Mouse (Mus musculus): ENCODE measurements around the gene Mrpl10. TPM values are rescaled to one million over a fixed set of nuclear protein-coding genes. Genes with fewer than 3 reads are reported as not detected.
A peak's percentile ranks its signal among the peaks of the same experiment; 100 is the strongest.

The Mrpl10 gene
- 10 to 100 TPM; 37.6 to 43.0 TPM for total RNA-seq (2021)
- long read RNA-seq, experiment 1, transcript Mrpl10-201 (5 exons, 1,708 nt): major isoform, 38 of 49 reads
- long read RNA-seq, experiment 1, partial matches to known transcripts: 1 of 49 reads
- long read RNA-seq, experiment 1, other reads (novel, unspliced or antisense): 10 of 49 reads
- long read RNA-seq, experiment 2, transcript Mrpl10-201 (5 exons, 1,708 nt): major isoform, 39 of 46 reads
- long read RNA-seq, experiment 2, partial matches to known transcripts: 3 of 46 reads
- long read RNA-seq, experiment 2, other reads (novel, unspliced or antisense): 4 of 46 reads

GRCm38 (mm10) chr11:97041022-97041899 is at the start of gene Mrpl10, which contains the start of gene Lrrc46:
Mrpl10 (plus strand) TSS chr11:97041560.
Lrrc46 (minus strand) TSS chr11:97041407.
- peak; percentile 84 for DNase-seq

DNA sequence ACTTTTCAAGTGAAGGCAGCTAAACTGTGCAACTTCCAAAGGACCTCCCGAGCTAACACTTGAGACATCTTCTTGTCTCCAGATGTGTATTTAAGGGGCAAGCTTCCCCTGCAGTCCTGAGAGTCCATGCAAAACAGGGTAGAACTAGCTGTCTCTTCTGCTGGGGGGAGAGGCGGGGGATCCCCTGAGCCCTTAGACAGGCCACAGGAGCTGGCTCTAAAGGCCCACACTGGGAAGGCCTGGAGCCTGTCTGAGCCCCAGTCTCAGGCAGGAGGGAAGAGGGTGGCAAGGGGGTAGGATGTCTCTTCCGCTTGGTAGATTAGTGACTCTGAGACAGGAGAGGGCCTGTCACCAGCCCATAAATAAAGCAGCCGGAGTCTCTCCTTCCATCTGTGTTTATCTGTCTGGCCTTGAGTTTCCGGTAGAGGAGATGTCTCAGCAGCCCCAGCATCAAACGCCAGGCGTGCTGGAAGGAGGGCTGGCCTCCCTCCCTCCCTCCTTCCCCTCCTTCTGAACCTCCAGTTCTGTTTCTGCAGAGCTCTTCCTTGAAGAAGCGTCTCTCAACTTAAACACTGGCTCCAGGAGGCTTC is 48.5 kb upstream of the Mrpl10 start:
- DNase-seq: no peak

DNA sequence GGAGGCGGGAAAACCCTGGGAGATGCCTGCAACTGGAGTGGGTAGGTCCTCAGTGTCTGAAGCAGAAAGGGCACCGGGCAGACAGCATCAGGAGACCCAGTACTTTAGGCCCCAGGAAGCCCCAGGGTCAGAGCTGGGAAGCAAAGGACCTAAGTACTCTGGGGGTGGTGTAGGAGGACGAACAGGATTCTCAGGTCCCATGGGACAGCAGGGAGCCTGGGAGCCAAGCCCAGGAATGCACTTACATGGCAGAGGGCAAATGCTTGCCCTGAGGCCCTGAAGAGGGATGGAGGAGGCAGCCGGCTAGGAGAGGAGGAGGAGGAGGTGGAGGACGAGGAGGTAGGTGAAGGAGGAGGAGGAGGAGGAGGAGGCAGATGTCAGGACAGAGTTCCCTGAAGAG is 46.3 kb upstream of the Mrpl10 start:
- DNase-seq: no peak

- no peak for DNase-seq
Measured at GRCm38 (mm10) chr11:96995836-96996772, 45.3 kb upstream of the Mrpl10 start.

DNA sequence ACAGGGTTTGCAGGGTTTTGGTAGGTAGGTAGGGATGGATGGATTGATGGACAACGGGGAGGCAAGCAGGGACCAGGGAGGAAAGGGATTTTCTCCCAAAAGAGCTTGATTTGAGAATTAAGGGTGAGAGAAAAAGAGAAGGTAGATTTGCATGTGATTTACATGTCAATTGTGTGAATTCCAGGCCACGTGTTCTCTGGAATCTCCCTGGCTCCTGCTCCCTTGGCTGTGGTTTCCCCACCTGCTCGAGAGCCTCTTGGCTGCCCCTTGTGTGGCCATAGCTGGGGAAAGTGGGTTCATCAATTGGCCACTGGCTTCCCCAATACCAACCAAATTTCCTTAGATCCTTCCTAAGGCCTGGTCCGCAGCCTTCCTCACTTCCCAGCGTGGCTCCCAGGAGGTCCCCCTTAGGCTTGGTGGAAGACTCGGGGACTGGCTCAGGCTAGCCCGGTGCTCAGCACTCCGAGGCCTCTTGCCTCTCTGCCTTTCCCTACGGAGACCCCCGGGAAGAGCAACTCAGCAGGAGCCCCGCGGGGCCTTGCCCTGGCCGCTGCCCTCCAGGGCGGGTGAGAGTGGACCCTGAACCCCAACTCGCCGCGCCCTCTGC is 44.5 kb upstream of the Mrpl10 start:
- no peak for DNase-seq

DNA sequence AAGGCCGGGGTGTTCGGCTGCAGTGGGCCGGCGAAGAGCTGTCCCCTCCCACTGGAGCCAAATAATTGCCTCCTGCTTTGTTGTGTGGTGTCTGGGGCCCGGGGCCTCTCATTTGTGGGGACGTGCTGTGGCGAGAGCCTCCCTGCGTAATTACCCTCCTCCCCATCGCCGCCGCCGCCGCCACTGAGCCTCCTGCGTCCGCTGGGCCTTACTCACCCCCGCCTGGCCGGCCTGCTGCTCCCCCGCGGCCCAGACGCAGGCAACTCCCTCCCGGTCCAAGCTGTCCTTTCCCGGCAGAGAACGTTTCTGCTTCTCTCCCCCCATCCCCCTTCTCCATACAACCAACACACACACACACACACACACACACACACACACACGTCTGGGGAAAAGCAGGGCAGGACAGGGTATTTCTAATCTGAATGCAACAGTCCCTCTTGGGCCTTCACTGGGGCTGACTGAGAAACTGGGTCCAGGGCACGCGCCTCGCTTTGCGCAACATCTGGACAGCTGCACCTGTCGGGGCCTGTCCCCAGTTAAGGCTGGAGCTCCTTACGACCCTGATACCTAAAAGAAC is 43.9 kb upstream of the Mrpl10 start:
- DNase-seq: peak; percentile 38

- no peak for DNase-seq
Measured at GRCm38 (mm10) chr11:97003170-97003569, 38.2 kb upstream of the Mrpl10 start.

GRCm38 (mm10) chr11:97007093-97007794 is 34.1 kb upstream of the Mrpl10 start:
- DNase-seq: no peak

DNA sequence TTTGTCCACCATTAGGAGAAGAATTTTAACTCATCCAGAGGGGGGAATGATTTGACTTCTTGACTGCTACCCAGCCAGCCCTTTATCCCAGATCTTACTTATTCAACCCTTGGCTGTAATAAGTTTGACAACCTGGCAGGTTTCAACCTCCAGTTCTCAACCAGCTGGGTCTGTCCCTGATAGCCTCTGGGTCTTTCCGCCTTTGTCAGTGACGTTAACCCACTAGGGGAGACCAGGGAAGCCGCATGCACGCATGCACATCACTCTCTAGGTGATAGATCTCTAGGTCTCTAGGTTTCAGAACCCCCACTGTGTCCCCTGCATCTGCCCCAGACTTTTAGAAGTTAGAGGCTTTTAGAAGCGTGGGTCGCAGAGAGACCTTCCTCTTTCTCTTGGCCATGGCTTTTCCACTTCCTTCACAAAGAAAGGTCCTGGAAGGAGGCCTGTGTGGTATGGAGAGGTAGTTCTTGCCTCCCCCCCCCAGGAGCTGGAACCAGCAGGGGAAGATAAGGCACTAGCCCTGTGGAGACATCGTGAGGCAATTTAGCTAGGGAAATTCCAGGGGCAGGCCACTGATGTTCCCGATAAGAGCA is 32.1 kb upstream of the Mrpl10 start:
- DNase-seq: no peak

- DNase-seq: no peak
Measured at GRCm38 (mm10) chr11:97013121-97013670, 28.2 kb upstream of the Mrpl10 start, which contains the start of gene Sp6. Sp6 (plus strand) TSS chr11:97013394.

DNA sequence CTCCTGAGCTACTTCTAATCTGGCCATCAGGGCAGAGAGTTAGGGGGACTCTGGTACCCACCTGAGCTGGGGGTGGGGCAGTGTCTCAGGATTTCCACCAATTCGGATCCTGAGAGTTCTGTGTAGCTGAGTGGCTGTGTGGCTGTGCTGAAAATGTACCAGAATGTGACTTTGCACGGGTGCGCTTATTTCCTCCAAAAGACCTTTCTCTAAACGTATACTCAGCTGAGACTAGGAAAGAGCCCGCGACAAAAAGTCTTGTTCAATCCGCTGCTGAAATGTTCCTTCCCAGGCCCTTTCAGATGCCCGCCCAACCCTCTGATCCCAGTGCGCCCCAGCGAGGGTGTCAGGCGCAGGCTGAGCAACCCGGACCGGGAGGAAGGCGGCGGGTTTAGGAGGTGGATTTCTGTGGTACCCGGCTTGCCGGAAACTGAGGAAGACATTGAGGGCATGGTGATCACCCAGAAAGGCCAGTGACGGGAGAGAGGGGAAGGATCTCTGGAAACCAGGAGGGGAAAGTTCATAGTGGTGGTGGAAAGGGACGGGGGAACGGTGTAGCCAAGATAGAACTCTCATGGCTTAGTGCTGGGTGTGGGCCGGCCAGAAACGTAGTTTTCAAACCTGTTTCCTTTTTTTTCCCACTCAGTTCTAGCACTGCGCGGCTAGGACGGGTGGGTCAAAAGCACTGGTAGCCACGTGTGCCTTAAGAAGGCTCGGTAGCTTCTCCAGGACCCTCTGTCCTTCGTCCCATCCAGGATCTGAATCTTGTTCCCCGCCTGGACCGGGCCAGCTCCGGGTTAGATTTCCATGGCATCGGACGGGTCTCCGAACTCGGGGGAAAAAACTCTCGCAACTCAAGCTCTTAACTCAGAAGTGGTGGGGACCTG is 23.4 kb upstream of the Mrpl10 start:
- no peak for DNase-seq

GRCm38 (mm10) chr11:97018583-97019344 is 22.6 kb upstream of the Mrpl10 start:
- DNase-seq: no peak

DNA sequence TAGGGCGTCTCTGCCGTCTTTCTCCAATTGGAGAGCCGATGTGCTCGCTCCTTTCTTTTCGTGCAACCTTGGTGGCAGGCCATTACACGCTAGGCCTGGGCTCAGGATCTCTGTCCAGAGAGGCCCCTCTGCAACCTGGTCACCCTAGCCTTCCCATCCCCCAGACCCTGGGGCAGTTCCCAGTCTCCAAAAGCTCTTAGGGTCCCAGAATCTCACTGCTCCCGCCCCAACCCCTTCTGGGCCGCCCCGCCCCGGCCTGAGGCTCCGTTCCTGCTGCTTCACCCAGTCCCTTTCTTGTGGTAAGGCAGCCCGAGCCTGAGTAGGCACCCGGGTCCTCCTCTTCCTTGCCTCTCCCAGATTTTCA is 22.0 kb upstream of the Mrpl10 start:
- no peak for DNase-seq

DNA sequence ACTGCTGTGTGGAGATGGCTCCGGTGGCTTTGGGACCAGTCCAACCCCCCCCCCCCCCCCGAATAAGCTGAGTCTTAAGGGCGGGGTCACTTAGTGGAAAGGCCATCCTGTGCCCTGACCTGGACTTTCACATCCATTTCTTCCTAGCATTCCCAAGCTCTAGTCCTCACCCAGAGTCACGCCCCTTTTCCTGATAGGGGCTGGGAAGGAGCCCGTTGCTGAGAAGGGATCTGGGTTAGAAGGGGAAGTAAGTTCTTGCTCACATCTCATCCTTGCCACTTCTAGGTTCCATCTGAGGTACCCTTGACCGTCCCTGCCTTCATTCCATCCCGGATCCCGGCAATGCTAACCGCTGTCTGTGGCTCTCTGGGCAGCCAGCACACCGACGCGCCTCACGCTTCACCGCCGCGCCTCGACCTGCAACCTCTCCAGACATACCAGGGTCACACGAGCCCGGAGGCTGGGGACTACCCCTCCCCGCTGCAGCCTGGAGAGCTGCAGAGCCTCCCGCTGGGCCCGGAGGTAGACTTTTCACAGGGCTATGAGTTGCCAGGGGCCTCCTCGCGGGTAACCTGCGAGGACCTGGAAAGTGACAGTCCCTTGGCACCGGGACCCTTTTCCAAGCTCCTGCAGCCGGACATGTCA is 20.1 kb upstream of the Mrpl10 start:
- DNase-seq: no peak

- peak; percentile 68 for DNase-seq
Measured at GRCm38 (mm10) chr11:97021873-97022484, 19.4 kb upstream of the Mrpl10 start.

GRCm38 (mm10) chr11:97024977-97025376 is 16.4 kb upstream of the Mrpl10 start:
- DNase-seq: no peak

Data from gastrocnemius, postnatal 25 days (tissue).